Comparison of ENCODE assay signal across 10 mouse cellular contexts in genomic region chr11:95750995-95751394, GRCm38 (mm10). TPM values are rescaled to one million over a fixed set of nuclear protein-coding genes. Genes with fewer than 3 reads are reported as not detected.
DNase-seq lines count a peak whose midpoint lies in the region; ATAC-seq and TF ChIP-seq lines count a peak whose summit lies in the region.
"Had no signal": no experiment of that assay in that cellular context is flagged by ENCODE, and none has a peak within 500 bp of the region (broad histone marks: within the 10 kb centered on the region; RNA-seq: fewer than 3 reads in every experiment).

No protein-coding gene starts in this region.

- H3K9me3 ChIP-seq in hindbrain, embryonic 11.5 days (ENCODE audit: control insufficient read depth, low read length): no peaks in the 10 kb centered on the region
- H3K9me3 ChIP-seq in hindbrain, embryonic 12.5 days (replicated peaks): peaks cover 3% of the 10 kb centered on the region; the same call in 1 of the 2 replicates
- no peaks in the 10 kb centered on the region for H3K9me3 ChIP-seq in embryonic facial prominence, embryonic 11.5 days (replicated peaks; ENCODE audit: control insufficient read depth, low read length)
- no peaks in the 10 kb centered on the region for H3K9me3 ChIP-seq in hindbrain, postnatal 0 days (ENCODE audit: low read length)
- H3K9me3 ChIP-seq: embryonic facial prominence, embryonic 12.5 days; neural tube, embryonic 12.5 days had no signal

- no peaks in the 10 kb centered on the region for H3K4me1 ChIP-seq in hindbrain, embryonic 11.5 days (replicated peaks; ENCODE audit: control insufficient read depth, insufficient read depth, low read length)
- H3K4me1 ChIP-seq in hindbrain, embryonic 12.5 days: no peaks in the 10 kb centered on the region
- H3K4me1 ChIP-seq in embryonic facial prominence, embryonic 11.5 days (ENCODE audit: control insufficient read depth, insufficient read depth, low read length): no peaks in the 10 kb centered on the region
- H3K4me1 ChIP-seq in hindbrain, postnatal 0 days (ENCODE audit: insufficient read depth, low read length): no peaks in the 10 kb centered on the region
- H3K4me1 ChIP-seq: embryonic facial prominence, embryonic 12.5 days; neural tube, embryonic 12.5 days had no signal

- H3K4me3 ChIP-seq in hindbrain, embryonic 11.5 days (ENCODE audit: low read depth, low read length): no peak overlapping the region
- H3K4me3 ChIP-seq in hindbrain, embryonic 12.5 days: no peak overlapping the region
- H3K4me3 ChIP-seq in embryonic facial prominence, embryonic 11.5 days (ENCODE audit: low read depth, low read length): no peak overlapping the region
- H3K4me3 ChIP-seq in hindbrain, postnatal 0 days (ENCODE audit: low read length): no peak overlapping the region
- H3K4me3 ChIP-seq in left cerebral cortex, adult 2 months: no peak overlapping the region
- H3K4me3 ChIP-seq: embryonic facial prominence, embryonic 12.5 days; neural tube, embryonic 12.5 days had no signal

- no peak overlapping the region for H3K9ac ChIP-seq in hindbrain, embryonic 11.5 days (ENCODE audit: low read depth, low read length)
- no peak overlapping the region for H3K9ac ChIP-seq in hindbrain, embryonic 12.5 days
- no peak overlapping the region for H3K9ac ChIP-seq in embryonic facial prominence, embryonic 11.5 days (replicated peaks; ENCODE audit: low read length)
- H3K9ac ChIP-seq in hindbrain, postnatal 0 days (replicated peaks; ENCODE audit: low read length): no peak overlapping the region
- H3K9ac ChIP-seq: embryonic facial prominence, embryonic 12.5 days; neural tube, embryonic 12.5 days had no signal

- no peak for ATAC-seq in hindbrain, embryonic 11.5 days (ENCODE audit: low FRiP score)
- no peak for ATAC-seq in hindbrain, embryonic 12.5 days (ENCODE audit: low FRiP score)
- ATAC-seq in embryonic facial prominence, embryonic 11.5 days (replicated peaks; ENCODE audit: insufficient number of reproducible peaks, low FRiP score, low TSS enrichment, low read depth): no peak
- ATAC-seq in hindbrain, postnatal 0 days: no peak
- ATAC-seq in monocyte, adult 5-6 weeks (replicated peaks; ENCODE audit: insufficient number of reproducible peaks, low FRiP score, low TSS enrichment, poor library complexity, severe bottlenecking): peak; percentile 86

- H3K27me3 ChIP-seq in hindbrain, embryonic 11.5 days (ENCODE audit: control insufficient read depth, insufficient read depth, low read length): no peaks in the 10 kb centered on the region
- H3K27me3 ChIP-seq in hindbrain, embryonic 12.5 days: no peaks in the 10 kb centered on the region
- H3K27me3 ChIP-seq in embryonic facial prominence, embryonic 11.5 days (ENCODE audit: control insufficient read depth, insufficient read depth, low read length): no peaks in the 10 kb centered on the region
- no peaks in the 10 kb centered on the region for H3K27me3 ChIP-seq in hindbrain, postnatal 0 days (ENCODE audit: insufficient read depth, low read length)
- H3K27me3 ChIP-seq in splenic B cell, adult 2 months (ENCODE audit: control insufficient read depth, insufficient read depth, low read length, poor library complexity, severe bottlenecking): no peaks in the 10 kb centered on the region
- H3K27me3 ChIP-seq: embryonic facial prominence, embryonic 12.5 days; neural tube, embryonic 12.5 days had no signal

- intact Hi-C loops in left cerebral cortex, adult 2 months (cut with DNase I): loop anchor here (1.0 kb wide), 1 partner anchor 65 kb away; no protein-coding TSS in a partner anchor

- H3K36me3 ChIP-seq in hindbrain, embryonic 11.5 days (ENCODE audit: control insufficient read depth, insufficient read depth, low read length): no peaks in the 10 kb centered on the region
- H3K36me3 ChIP-seq in hindbrain, embryonic 12.5 days: peaks cover 35% of the 10 kb centered on the region
- H3K36me3 ChIP-seq in embryonic facial prominence, embryonic 11.5 days (replicated peaks; ENCODE audit: control insufficient read depth, insufficient read depth, low read depth, low read length): peaks cover 6% of the 10 kb centered on the region
- peaks cover 8% of the 10 kb centered on the region for H3K36me3 ChIP-seq in hindbrain, postnatal 0 days (ENCODE audit: insufficient read depth, low read length)
- H3K36me3 ChIP-seq in splenic B cell, adult 2 months (ENCODE audit: control insufficient read depth, insufficient read depth, low read length, poor library complexity, severe bottlenecking): peaks cover 2% of the 10 kb centered on the region; the same call in 1 of the 2 replicates

- H3K27ac ChIP-seq in hindbrain, embryonic 11.5 days (ENCODE audit: low read depth, low read length): no peak overlapping the region
- no peak overlapping the region for H3K27ac ChIP-seq in hindbrain, embryonic 12.5 days
- no peak overlapping the region for H3K27ac ChIP-seq in embryonic facial prominence, embryonic 11.5 days (replicated peaks; ENCODE audit: low read depth, low read length)
- no peak overlapping the region for H3K27ac ChIP-seq in hindbrain, postnatal 0 days
- H3K27ac ChIP-seq in left cerebral cortex, adult 2 months: no peak overlapping the region
- H3K27ac ChIP-seq: embryonic facial prominence, embryonic 12.5 days; neural tube, embryonic 12.5 days had no signal

- 9% methylated on average over 1 of the region's 1 CpGs for WGBS in hindbrain, embryonic 11.5 days
- WGBS in hindbrain, embryonic 12.5 days: 8% methylated on average over 1 of the region's 1 CpGs
- WGBS in embryonic facial prominence, embryonic 11.5 days: 0% methylated on average over 1 of the region's 1 CpGs
- WGBS in hindbrain, postnatal 0 days: 0% methylated on average over 1 of the region's 1 CpGs

- TF ChIP-seq CTCF in hindbrain, postnatal 0 days (IDR thresholded peaks at IDR 0.05; ENCODE audit: low read depth): peak; percentile 92
- peak; percentile 91 for TF ChIP-seq CTCF in left cerebral cortex, adult 2 months (IDR thresholded peaks at IDR 0.05)

- H3K4me2 ChIP-seq in hindbrain, embryonic 11.5 days (replicated peaks; ENCODE audit: low read depth, low read length): no peak overlapping the region
- H3K4me2 ChIP-seq in hindbrain, embryonic 12.5 days (replicated peaks): no peak overlapping the region
- H3K4me2 ChIP-seq in embryonic facial prominence, embryonic 11.5 days (ENCODE audit: low read depth, low read length): no peak overlapping the region
- no peak overlapping the region for H3K4me2 ChIP-seq in hindbrain, postnatal 0 days (ENCODE audit: low read depth, low read length)
- H3K4me2 ChIP-seq: embryonic facial prominence, embryonic 12.5 days; neural tube, embryonic 12.5 days had no signal

- peak; percentile 88 for DNase-seq in hindbrain, embryonic 11.5 days (ENCODE audit: low spot score)
- DNase-seq in adrenal gland, postnatal 25 days: peak; percentile 73
- peak; percentile 90 for DNase-seq in embryonic facial prominence, embryonic 11.5 days (ENCODE audit: low spot score)
- DNase-seq in hindbrain, postnatal 0 days (ENCODE audit: low spot score): peak; percentile 85
- peak; percentile 65 to 77 for DNase-seq in left cerebral cortex, adult 2 months (ENCODE audit: extremely low spot score in 1 of 2, low spot score in 2 of 2)
- DNase-seq in splenic B cell, adult 2 months (ENCODE audit: low read depth, low spot score): peak; percentile 90

RNA-seq across cellular contexts. Expression of gene B130006D01Rik, which starts 27.6 kb away (rescaled TPM):
- polyA plus RNA-seq in hindbrain, embryonic 11.5 days (2014; fragmentation: Nextera tagmentation; extraction: Ambion mirVana): 1.1 and 2.5 TPM in 2 replicates
- 1.4 and 1.8 TPM in 2 replicates for polyA plus RNA-seq in hindbrain, embryonic 12.5 days (2016; fragmentation: Nextera tagmentation; extraction: Ambion mirVana)
- total RNA-seq in adrenal gland, postnatal 25 days (2021): 1.1 and 1.4 TPM in 2 replicates
- polyA plus RNA-seq in embryonic facial prominence, embryonic 11.5 days (2014; fragmentation: Nextera tagmentation; extraction: Ambion mirVana): 0.67 and 1.3 TPM in 2 replicates
- total RNA-seq in hindbrain, postnatal 0 days (2014; rRNA removed): 1.8 and 2.0 TPM in 2 replicates
- 0.77 and 0.88 TPM in 2 replicates for polyA plus RNA-seq in hindbrain, postnatal 0 days (2015; fragmentation: Nextera tagmentation; extraction: Ambion mirVana)
- total RNA-seq in left cerebral cortex, adult 2 months (2021): 1 to 10 TPM; 1.2 TPM
- total RNA-seq in monocyte, adult 5-6 weeks (2017): 2.5 to 6.1 TPM (median 5.2 TPM) in 3 replicates

RNA-seq across cellular contexts. Expression of gene Zfp652, which starts 38.5 kb away (rescaled TPM):
- 13.6 and 13.7 TPM in 2 replicates for polyA plus RNA-seq in hindbrain, embryonic 11.5 days (2014; fragmentation: Nextera tagmentation; extraction: Ambion mirVana)
- 30.5 and 31.1 TPM in 2 replicates for polyA plus RNA-seq in hindbrain, embryonic 12.5 days (2016; fragmentation: Nextera tagmentation; extraction: Ambion mirVana)
- 40.8 and 51.1 TPM in 2 replicates for total RNA-seq in adrenal gland, postnatal 25 days (2021)
- 10.6 and 12.8 TPM in 2 replicates for polyA plus RNA-seq in embryonic facial prominence, embryonic 11.5 days (2014; fragmentation: Nextera tagmentation; extraction: Ambion mirVana)
- 23.0 and 28.8 TPM in 2 replicates for total RNA-seq in hindbrain, postnatal 0 days (2014; rRNA removed)
- 14.7 and 15.2 TPM in 2 replicates for polyA plus RNA-seq in hindbrain, postnatal 0 days (2015; fragmentation: Nextera tagmentation; extraction: Ambion mirVana)
- 10 to 100 TPM; 42.3 to 43.5 TPM for total RNA-seq in left cerebral cortex, adult 2 months (2021)
- 15.2 to 48.6 TPM (median 24.2 TPM) in 3 replicates for total RNA-seq in monocyte, adult 5-6 weeks (2017)
